Mouse (Mus musculus) urinary bladder, postnatal 25 days (tissue): ENCODE measurements at regions not wholly inside any gene's neighbourhood (a gene's known extent, or its start where the extent isn't known, plus 50 kb on each side); places are given as distances from the start of the nearest gene placed in this dataset.

Experiments
- DNase-seq: peaks from one replicate; pipeline ENCODE4 v3.0.0; 2022; ENCODE audit warnings: low spot score

DNA sequence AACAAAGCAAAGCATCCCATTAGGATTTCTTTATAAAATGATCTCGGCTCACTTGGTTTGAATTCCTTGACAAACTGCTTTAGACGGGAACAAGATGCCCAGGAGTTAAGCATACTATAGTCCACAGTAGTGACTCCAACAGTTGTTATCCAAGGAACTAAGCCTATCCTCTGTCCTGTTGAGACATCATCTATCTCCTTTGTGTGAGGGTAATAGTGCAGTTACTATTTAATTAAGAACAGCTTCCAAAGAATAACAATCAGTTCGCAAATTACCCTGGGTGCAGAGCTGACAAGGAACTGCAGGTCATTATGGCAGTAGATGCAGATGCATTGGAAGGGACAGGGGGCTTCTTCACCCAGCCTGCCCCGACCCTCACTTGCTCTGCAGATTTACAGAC, 115.7 kb upstream of the Slc24a5 start:
- DNase-seq: no peak

DNA sequence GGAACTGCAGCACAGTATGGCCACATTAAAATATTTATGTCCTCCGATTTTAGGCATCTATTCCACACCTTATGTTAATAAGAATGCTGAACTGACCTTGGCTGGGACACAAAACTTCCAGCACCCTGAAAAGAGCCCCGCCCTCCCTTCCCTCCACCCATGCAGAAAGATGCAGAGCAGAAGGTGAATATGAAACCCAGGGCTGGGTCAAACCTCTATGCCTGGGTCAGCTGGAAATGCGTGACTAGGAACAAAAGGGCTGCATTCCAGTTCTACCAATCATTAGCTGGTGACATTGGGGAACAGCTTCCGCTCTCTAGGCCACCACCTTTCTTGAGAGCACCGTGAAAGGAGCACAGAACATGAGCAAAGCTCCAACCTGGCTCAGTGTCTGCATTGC, 114.9 kb upstream of the Slc24a5 start:
- DNase-seq: no peak

DNA sequence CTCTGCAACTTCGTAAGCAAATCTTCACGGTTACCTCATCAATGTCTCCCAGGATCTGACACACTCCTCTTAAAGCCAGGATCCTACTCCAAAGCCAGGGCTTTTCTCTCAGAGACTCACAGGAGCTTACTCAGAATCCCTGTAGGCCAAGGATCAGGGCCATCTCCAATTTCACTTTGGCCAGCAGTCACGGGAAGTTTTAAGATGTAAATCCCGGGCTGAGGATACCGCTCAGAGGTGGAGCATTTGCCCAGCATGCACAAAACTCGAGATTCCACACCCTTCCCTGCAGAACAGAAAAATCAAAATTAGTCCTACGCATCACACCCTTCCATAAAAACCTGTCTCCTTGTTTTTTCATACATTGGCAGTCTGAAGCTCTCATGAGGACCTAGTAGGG, 112.1 kb upstream of the Slc24a5 start:
- DNase-seq: no peak

DNA sequence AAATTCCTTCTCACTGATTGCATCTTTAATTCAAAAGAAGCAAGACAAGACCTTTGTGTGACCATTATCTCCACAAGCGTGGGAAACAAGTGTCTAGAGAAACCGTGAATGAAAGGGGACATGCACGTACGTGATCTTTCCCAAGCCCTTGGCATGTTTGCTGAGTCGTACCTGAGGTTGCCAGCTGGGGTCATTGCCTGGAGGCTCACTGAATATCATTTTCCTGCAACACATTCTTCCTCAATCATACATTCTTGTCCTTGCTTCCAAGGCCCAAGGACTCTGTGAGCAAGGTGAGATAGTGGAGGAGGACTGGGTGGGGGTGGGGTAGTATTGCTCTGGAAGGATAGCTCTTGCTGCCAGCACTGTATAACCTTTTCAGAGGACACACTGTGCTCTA, 108.5 kb upstream of the Slc24a5 start:
- no peak for DNase-seq

GRCm38 (mm10) chr2:124971826-124972749, 95.8 kb upstream of the Slc24a5 start:
- DNase-seq: no peak

- no peak for DNase-seq
Measured at GRCm38 (mm10) chr2:124975106-124975505, 92.8 kb upstream of the Slc24a5 start.

DNA sequence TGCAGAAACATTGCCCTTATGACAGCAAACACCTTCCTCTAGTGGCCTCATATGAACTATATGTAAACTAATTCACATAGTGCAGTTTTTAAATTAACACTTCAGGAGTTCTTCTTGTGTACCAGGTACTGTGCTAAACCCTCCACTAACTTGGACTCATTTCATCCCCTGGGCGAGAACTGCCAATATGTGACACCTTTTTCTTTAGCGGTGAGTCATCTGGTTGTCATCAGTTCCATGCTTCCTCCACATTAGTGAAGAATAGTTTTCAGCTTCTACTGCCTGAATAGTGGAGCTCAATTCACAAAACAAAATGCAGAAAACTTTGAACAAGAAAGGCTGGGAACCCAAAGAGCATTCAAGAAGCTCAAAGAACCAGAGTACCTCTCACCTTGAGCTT, 76.9 kb upstream of the Slc24a5 start:
- DNase-seq: no peak

DNA sequence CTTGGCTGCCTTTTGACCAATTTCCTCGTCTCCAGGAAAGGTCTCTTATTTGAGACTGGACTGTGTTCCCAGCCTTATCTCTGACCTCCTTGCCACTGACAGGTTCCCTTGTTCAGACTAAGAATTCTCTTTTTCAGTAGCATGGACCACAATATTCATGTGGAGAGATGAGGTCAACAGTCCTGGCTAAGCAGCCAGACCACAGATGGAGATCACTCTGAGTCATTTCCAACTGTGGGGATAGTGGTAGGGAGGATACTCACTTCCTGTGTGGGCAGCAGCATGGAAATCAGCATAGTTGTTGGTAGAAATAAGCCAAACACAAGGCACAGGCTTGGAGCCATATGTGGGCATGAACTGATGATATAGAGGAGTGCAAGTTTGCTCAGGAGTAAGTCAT, 52.9 kb upstream of the Slc24a5 start:
- DNase-seq: no peak

DNA sequence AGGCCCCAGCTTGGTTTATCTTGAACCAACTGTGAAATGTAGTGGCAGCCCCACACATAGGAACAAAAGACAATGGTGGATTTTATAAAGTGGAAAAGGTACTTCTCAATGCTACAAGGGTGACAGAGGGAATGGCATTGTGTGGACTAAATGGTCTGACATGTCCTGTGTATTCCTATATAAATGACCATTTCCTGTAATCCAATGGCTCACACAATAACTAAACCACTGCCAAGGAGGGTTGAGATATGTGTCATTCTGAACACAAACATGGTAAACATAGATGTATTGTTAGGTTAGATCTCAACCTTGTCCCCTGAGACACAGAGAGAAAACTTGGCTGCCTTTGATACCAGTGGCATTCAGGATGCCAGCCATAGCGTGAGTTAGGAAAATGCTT, 51.0 kb upstream of the Slc24a5 start:
- DNase-seq: no peak
